Mouse (Mus musculus) heart, adult 2 months (tissue): Measurements from ENCODE around the gene Robo2. TPM values are rescaled to one million over a fixed set of nuclear protein-coding genes. Genes with fewer than 3 reads are reported as not detected.

ENCODE experiments used
- DNase-seq, 2 experiments: peaks; one replicate each; pipeline ENCODE4 v3.0.0; 2021
- H3K27ac ChIP-seq: fragments of 200-600 bp; 2 replicates; pipeline ENCODE4 v1.8.1; 2022
- H3K27me3 ChIP-seq: fragments of 200-500 bp; 2 replicates; pipeline ENCODE4 v1.6.1; 2012; ENCODE audit warnings: mild to moderate bottlenecking, low read length, inconsistent platforms, mixed read lengths; ENCODE audit not compliant: control insufficient read depth, insufficient read depth
- H3K36me3 ChIP-seq: fragments of 200-500 bp; 2 replicates; pipeline ENCODE4 v1.6.1; 2012; ENCODE audit warnings: low read length, inconsistent platforms; ENCODE audit not compliant: control insufficient read depth, insufficient read depth
- H3K4me1 ChIP-seq: fragments of 200-500 bp; 2 replicates; pipeline ENCODE4 v1.6.1; 2011; ENCODE audit warnings: low read length; ENCODE audit not compliant: control insufficient read depth, insufficient read depth
- H3K4me3 ChIP-seq: fragments of 200-600 bp; 2 replicates; pipeline ENCODE4 v1.8.1; 2022
- H3K79me2 ChIP-seq: fragments of 200-500 bp; replicated peaks from 2 replicates; pipeline ENCODE4 v1.6.1; 2012; ENCODE audit warnings: mild to moderate bottlenecking, inconsistent platforms, low read length, moderate library complexity, mixed read lengths; ENCODE audit not compliant: control insufficient read depth, insufficient read depth
- H3K9ac ChIP-seq: fragments of 200-500 bp; 2 replicates; pipeline ENCODE4 v1.6.1; 2012; ENCODE audit warnings: low read depth, mild to moderate bottlenecking, control low read depth, inconsistent platforms, low read length, mixed read lengths
- CTCF ChIP-seq: fragments of 200-600 bp; IDR thresholded peaks from 2 replicates; pipeline ENCODE4 v1.8.1; 2022; ENCODE audit warnings: antibody characterized with exemption, mild to moderate bottlenecking, moderate library complexity
- EP300 ChIP-seq: fragments of 200-500 bp; IDR thresholded peaks from 2 replicates; pipeline ENCODE4 v1.6.1; 2011; ENCODE audit warnings: low read depth, low read length, control low read depth; ENCODE audit not compliant: insufficient read depth
- POLR2A ChIP-seq: fragments of 200-500 bp; IDR thresholded peaks from 2 replicates; pipeline ENCODE4 v1.6.1; 2011; ENCODE audit warnings: mild to moderate bottlenecking, low read depth, low read length, control low read depth; ENCODE audit not compliant: insufficient read depth
- WGBS: fragments of 180-500 bp; shearing (Covaris S2); methylation state at CpG from one replicate; pipeline ENCODE4 v1.1.7; 2018; 5-methylcytosine and 5-hydroxymethylcytosine counted together
- intact Hi-C: fragments of 180-260 bp; cut with DNase I; formaldehyde crosslinking; loops from one replicate; pipeline ENCODE4 v1.15.1; 2025
- polyA plus RNA-seq: library from polyadenylated mRNA; depleted of rRNA; stranded (reverse); fragments of >200 nt; gene quantifications from 2 replicates; pipeline ENCODE4 v1.2.3, GENCODE M21; 2012
- total RNA-seq, 2 experiments: library from RNA; stranded (reverse); gene quantifications; 2 replicates each; pipeline ENCODE4 v1.2.3; 2021

The Robo2 gene
- total and polyA plus RNA-seq, 3 experiments: 0.39 to 1.0 (median 0.70) TPM

DNA sequence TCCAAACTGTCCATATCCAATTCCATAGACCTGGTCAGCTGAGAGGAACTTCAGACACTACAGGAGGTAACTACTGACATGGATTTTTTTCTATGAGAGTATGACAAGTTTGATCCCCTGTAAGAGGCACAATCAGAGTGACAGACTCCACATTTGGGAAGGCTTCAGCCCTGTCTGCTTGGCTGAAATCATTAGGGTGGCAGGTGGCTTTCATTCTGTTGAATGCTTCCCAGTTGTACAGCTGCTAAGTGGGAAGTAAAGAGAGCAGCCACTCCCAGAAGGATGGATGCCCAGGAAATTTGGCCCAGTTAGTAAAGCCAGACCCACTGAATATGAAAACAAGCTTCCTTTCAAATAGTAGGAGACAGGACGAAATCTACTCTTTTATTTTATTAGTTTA is 321.7 kb downstream of the Robo2 start:
- H3K27ac ChIP-seq: no peak overlapping the region
- intact Hi-C loops: no loop called here
- TF ChIP-seq CTCF (no peak), POLR2A (no peak), EP300 (no peak)
- no peaks in the 10 kb centered on the region for H3K27me3 ChIP-seq
- no peak overlapping the region for H3K4me3 ChIP-seq
- H3K9ac ChIP-seq: no peak overlapping the region
- no peak for DNase-seq
- no peaks in the 10 kb centered on the region for H3K4me1 ChIP-seq
- H3K36me3 ChIP-seq: no peaks in the 10 kb centered on the region
- H3K79me2 ChIP-seq: no peaks in the 10 kb centered on the region
- 63% methylated on average over 1 of the region's 1 CpGs for WGBS

- H3K27ac ChIP-seq: no peak overlapping the region
- H3K79me2 ChIP-seq: no peaks in the 10 kb centered on the region
- H3K4me3 ChIP-seq: no peak overlapping the region
- no peak for DNase-seq
- intact Hi-C loops: no loop called here
- H3K4me1 ChIP-seq: no peaks in the 10 kb centered on the region
- no peaks in the 10 kb centered on the region for H3K36me3 ChIP-seq
- TF ChIP-seq CTCF (no peak), POLR2A (no peak), EP300 (no peak)
- 84% methylated on average over 2 of the region's 2 CpGs for WGBS
- no peaks in the 10 kb centered on the region for H3K27me3 ChIP-seq
- no peak overlapping the region for H3K9ac ChIP-seq
Observed at GRCm38 (mm10) chr16:74084188-74084587, 327.4 kb downstream of the Robo2 start.

DNA sequence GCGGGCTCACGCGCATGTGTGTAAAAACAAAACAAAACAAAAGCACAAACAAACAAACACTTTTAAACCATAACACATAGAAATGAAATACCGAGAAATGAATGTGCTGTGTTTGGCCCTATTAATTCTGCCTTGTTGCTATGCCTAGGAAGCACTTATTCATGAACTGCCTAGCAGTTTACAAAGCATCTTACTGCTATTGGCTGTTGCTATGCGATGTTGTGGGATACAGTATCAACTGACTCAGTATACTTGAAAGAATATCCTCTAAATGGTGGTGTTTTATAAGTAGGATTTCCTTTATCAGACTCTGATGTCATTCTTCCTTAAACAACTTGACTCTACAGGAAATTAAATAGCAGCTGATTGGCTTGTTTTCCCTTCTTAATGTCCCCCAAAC is 339.0 kb downstream of the Robo2 start:
- no peak overlapping the region for H3K4me3 ChIP-seq
- no peaks in the 10 kb centered on the region for H3K36me3 ChIP-seq
- no peak for DNase-seq
- H3K4me1 ChIP-seq: no peaks in the 10 kb centered on the region
- WGBS: 90% methylated on average over 5 of the region's 5 CpGs
- intact Hi-C loops: no loop called here
- no peak overlapping the region for H3K27ac ChIP-seq
- H3K79me2 ChIP-seq: no peaks in the 10 kb centered on the region
- no peak overlapping the region for H3K9ac ChIP-seq
- no peaks in the 10 kb centered on the region for H3K27me3 ChIP-seq
- no peak for TF ChIP-seq POLR2A
- TF ChIP-seq EP300: no peak
- no peak for TF ChIP-seq CTCF

GRCm38 (mm10) chr16:74070628-74071027 is 341.0 kb downstream of the Robo2 start:
- intact Hi-C loops: no loop called here

DNA sequence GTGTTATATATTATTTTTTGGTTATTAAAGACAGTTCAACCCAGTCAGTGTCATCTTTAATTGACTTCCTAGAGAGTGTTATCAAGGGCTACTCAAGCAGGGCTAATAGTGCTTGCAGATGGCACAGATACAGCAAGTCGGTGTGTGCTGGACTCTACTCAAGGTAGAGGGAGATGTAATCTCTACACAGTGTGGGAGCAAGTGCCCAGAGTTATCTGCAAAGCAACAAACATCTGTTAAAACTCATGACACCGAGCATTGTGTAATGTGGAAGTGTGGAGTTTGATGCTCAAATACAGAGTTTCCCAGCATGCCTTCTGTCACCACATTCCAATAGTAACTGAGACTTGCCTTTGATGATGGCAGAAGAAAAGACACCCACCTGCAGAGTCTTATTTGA is 345.7 kb downstream of the Robo2 start:
- Histone ChIP-seq H3K27me3 (no peaks in the 10 kb centered on the region), H3K4me3 (no peak overlapping the region), H3K9ac (no peak overlapping the region), H3K36me3 (no peaks in the 10 kb centered on the region), H3K4me1 (no peaks in the 10 kb centered on the region), H3K27ac (no peak overlapping the region), H3K79me2 (no peaks in the 10 kb centered on the region)
- DNase-seq: no peak
- intact Hi-C loops: no loop called here
- 57% methylated on average over 2 of the region's 2 CpGs for WGBS
- TF ChIP-seq EP300 (no peak), POLR2A (no peak), CTCF (no peak)

More at GRCm38 (mm10) chr16:74070628-74071027, 341.0 kb downstream of the Robo2 start:
- Histone ChIP-seq H3K79me2 (no peaks in the 10 kb centered on the region), H3K36me3 (no peaks in the 10 kb centered on the region), H3K9ac (no peak overlapping the region), H3K4me3 (no peak overlapping the region), H3K27ac (no peak overlapping the region), H3K4me1 (no peaks in the 10 kb centered on the region), H3K27me3 (no peaks in the 10 kb centered on the region)
- DNase-seq: no peak
- WGBS: 86% methylated on average over 7 of the region's 7 CpGs
- no peak for TF ChIP-seq EP300
- no peak for TF ChIP-seq CTCF
- TF ChIP-seq POLR2A: no peak

- H3K79me2 ChIP-seq: no peaks in the 10 kb centered on the region
- no peaks in the 10 kb centered on the region for H3K36me3 ChIP-seq
- H3K27me3 ChIP-seq: no peaks in the 10 kb centered on the region
- no peak for DNase-seq
- H3K9ac ChIP-seq: no peak overlapping the region
- no peak overlapping the region for H3K27ac ChIP-seq
- no peak overlapping the region for H3K4me3 ChIP-seq
- intact Hi-C loops: no loop called here
- no peaks in the 10 kb centered on the region for H3K4me1 ChIP-seq
- TF ChIP-seq CTCF: no peak
- no peak for TF ChIP-seq POLR2A
- no peak for TF ChIP-seq EP300
Observed at GRCm38 (mm10) chr16:74061951-74062350, 349.7 kb downstream of the Robo2 start.

GRCm38 (mm10) chr16:74061479-74061878 is 350.1 kb downstream of the Robo2 start:
- H3K27ac ChIP-seq: no peak overlapping the region
- TF ChIP-seq EP300 (no peak), CTCF (no peak), POLR2A (no peak)
- no peaks in the 10 kb centered on the region for H3K27me3 ChIP-seq
- no peaks in the 10 kb centered on the region for H3K36me3 ChIP-seq
- no peaks in the 10 kb centered on the region for H3K79me2 ChIP-seq
- no peaks in the 10 kb centered on the region for H3K4me1 ChIP-seq
- H3K4me3 ChIP-seq: no peak overlapping the region
- no peak overlapping the region for H3K9ac ChIP-seq
- no peak for DNase-seq
- intact Hi-C loops: no loop called here
